Mouse (Mus musculus): ENCODE data around the gene Ankrd24.

DNA sequence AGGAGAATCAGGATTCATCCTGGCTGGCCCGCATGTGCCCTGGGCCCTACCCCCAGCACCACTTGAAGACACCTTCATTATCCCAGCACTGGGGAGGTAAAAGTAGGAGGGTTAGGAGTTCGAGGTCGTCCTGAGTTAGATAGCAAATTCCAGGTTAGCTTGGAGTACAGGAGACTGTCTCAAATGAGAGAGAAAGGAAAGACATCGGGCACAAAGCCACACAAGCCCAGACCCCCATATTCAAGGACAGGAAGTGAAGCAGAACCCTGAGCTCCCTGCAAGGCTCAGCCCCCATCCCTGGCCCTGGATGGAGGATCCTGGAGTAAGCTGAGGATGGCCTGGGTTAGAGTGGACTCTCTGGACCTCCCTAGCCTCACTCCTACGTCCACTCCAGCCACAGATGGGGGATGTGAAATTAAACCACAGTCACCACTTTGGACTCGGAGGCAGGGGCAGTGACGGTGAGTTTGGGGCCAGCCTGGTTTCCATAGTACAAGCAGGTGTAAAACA lies 26.9 kb upstream of the Ankrd24 start:
- no peak for TF ChIP-seq EP300 (IDR thresholded peaks at IDR 0.05; ENCODE audit: low read depth)
- TF ChIP-seq CTCF (IDR thresholded peaks at IDR 0.05; ENCODE audit: low read depth), result no peak
